Mouse (Mus musculus): ENCODE data around the gene Alg3.

The Alg3 gene

DNA sequence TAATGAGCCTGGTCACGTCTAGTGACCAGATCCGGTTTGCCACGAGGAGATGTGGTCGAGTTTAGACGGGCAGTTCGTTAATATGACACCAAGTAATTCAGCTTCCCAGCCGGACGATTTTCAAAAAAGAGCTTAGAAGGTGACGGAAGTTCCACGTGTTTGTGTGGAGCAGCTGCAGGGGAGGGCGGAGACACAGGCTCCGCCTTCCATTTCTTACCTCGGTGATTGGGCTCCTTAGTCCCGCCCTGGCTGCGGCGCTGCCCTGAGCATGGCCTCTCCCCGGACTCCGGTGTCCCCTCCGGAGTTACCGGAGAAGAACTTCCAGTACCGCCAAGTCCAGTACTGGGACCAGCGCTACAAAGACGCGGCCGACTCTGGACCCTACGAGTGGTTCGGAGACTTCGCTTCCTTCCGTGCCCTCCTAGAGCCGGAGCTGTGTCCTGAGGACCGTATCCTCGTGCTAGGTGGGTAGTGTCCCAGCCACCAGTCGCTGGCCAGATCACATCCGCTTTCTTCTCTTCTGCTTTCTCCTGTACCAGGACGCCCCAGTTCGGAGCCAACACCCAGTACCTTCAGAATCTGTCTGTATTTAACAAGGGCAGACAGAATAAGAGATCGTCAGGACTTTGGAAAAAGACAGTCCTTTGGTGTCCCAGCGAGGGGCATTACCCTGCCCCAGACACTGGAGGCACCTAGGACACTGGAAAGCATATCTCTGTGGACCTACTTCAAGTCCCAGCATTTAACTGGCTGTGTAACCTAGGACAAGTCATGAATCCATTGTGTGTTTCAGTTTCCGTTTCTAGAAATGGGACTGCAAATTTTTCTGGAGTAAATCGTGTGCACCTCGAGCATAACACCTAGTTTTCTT is at the start of gene Alg3, which contains the start of the genes Eef1akmt4 and Gm49333:
Gene Alg3 (minus strand): TSS at position 379 of the 871 bp plus-strand sequence.
Gene Eef1akmt4 (plus strand): TSS at position 237 of the 871 bp plus-strand sequence.
Gene Gm49333 (plus strand): TSS at position 254 of the 871 bp plus-strand sequence.
- DNase-seq (ENCODE audit: low read depth, low spot score) = peak; percentile 96

DNA sequence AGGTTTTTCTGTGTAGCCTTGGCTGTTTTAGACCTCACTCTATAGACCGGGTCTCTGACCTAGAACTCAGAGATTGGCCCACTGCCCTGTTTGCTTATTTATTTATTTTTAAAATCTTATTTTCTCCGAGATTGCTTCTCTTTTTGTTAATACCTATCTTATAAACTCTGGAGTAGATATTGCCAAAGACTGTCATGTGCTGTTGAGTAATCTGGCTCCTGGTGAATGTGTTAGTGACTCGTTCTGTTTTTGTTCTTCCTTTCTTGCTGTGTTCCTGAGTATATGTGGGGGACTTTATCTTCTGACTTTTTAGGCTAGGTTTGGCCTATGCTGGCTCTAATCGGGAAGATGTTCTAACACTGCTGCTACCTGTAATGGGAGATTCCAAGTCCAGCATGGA is 46.1 kb upstream of the Alg3 start:
- no peak for DNase-seq (ENCODE audit: low read depth, low spot score)

DNA sequence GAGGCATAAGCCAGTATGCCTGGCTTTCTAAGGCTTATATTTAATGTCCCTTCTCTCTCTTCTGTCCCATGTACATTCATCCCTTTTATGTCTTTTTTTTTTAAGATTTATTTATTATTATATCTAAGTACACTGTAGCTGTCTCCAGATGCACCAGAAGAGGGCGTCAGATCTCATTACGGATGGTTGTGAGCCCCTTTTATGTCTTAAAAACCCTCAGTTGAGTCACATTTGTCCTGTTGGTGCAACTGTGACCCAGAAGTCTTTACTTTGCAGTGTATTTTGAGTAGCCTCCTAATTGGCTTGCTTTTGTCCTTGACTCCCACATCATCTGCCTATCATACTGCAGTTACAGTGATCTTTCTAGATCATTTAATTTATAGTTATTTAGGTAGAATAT is 41.8 kb upstream of the Alg3 start:
- DNase-seq (ENCODE audit: low read depth, low spot score) = no peak

DNA sequence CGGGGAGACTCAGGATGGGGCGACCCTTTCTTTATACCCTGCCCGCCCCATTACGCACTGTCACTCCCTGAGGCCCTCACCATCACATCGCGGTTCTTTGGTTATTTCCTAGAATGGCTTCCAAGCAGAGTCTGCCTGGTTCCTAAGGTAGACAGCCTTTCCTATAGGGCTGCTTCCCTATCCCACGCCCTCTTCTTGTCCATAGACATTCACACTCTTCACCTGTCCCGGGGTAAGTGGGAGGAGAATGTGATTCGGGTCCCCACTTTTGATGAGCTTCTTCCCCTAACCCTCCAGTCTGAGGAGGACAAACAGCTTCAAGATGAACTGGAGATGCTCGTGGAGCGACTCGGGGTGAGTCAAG is 40.4 kb upstream of the Alg3 start:
- DNase-seq (ENCODE audit: low read depth, low spot score) = no peak

DNA sequence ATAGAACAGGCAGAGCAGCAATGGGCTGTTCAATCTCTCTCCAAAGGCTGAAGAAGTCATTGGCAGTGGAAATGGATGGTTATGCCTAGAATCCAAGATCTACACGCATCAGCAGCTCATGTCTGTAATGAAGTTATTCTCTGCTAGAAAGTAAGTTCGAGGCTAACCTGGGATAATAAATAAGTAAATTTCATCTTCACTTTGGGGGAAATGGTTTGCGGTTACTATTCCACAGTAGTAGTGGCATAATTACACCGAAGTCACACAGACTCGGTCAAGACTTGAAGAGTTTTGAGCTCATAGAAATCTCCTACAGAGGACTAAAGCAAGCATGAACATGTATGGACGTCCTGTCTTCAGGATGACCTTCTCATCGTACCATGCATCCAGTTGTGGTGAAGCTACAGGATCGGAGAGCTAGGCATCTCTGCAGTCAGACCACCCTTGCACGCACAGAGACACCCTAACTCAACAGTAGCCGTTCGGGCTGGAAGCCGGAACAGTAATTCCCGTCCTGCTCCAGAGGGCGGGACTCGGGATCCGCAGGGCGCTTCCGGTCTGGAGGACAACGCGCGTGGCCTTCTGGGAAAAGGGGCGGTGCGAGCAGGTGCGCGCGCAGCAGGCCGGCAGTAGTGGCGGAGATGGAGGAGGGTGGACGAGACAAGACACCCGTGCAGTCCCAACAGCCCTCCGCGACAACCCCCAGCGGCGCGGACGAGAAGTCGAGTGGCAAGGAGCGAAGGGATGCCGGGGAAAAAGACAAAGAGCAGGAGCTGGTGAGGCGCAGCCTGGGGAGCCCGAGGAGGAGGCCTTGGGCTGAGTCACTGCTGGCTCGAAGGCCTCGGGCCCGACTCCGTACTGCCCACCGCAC is 39.8 kb upstream of the Alg3 start, which contains the start of gene Psmd2:
Gene Psmd2 (plus strand): TSS at position 577 of the 871 bp plus-strand sequence.
- peak; percentile 97 for DNase-seq (ENCODE audit: low read depth, low spot score)

DNA sequence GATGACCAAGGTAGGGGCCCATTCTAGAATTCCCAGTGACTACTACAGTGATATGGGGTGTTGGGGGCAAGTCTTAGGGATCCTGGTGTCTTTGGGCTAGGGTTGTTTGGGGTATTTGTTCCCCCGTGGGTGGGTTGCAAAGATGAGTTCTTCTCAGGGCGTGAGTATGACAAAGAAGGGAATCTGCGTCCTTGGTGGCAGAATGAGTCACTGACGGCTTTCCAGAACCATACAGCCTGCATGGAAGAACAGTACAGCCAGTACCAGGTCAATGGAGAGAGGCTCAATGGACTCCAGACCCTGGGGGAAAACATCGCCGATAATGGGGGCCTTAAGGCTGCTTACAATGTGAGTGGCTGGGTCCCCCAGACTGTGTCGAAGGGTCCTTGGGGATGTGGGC is 32.4 kb upstream of the Alg3 start:
- no peak for DNase-seq (ENCODE audit: low read depth, low spot score)

DNA sequence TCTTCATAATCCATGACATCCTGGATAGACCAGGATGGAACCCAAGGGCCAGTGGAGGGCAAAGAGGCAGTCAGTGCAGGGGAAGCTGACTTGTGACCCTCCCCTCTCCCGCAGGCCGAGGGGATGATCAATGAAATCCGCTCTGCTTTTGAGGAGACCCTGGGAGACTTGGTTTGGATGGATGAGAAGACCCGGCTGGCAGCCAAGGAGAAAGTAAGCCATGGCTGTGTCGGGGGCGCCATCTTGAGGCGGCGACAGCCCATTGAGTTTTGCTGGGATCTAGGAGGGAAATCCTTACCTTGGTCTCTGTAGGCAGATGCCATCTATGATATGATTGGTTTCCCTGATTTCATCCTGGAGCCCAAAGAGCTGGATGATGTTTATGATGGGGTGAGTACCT is 30.6 kb upstream of the Alg3 start:
- DNase-seq (ENCODE audit: low read depth, low spot score) = peak; percentile 79

DNA sequence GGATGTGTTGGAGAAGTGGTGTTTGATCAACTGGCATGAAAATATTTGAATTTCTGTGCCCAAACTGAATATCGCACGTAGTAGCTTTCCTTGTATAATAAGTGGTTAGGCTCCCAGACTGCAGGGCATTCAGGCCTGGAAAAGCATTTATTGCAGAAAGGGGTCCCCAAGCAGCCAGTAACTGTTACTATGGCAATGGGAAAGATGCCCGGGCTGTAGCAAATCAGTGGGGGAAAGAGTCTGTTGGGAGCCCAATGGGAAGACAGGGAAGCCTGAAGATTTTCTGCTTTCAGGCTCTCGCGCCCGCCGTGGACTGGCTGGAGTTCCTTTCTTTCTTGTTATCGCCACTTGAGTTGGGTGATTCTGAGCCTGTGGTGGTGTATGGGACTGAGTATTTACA is 26.8 kb upstream of the Alg3 start:
- peak; percentile 68 for DNase-seq (ENCODE audit: low read depth, low spot score)

DNA sequence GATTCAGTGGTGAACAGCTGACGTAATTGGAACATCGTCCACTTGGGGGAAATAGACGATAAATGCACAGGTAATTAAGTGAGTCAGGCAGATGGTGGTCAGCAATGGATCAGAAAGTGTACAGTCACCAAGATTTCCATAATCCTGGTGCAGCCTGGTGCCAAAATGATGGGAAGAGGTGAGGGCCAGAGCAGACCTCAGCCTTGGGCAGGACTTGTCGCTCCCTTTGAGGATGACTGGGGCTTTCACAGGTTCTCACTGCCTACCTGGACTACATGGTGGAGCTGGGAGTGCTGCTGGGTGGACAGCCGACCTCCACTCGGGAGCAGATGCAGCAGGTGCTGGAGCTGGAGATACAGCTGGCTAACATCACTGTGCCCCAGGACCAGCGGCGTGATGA is 25.9 kb upstream of the Alg3 start:
- DNase-seq (ENCODE audit: low read depth, low spot score) = no peak

DNA sequence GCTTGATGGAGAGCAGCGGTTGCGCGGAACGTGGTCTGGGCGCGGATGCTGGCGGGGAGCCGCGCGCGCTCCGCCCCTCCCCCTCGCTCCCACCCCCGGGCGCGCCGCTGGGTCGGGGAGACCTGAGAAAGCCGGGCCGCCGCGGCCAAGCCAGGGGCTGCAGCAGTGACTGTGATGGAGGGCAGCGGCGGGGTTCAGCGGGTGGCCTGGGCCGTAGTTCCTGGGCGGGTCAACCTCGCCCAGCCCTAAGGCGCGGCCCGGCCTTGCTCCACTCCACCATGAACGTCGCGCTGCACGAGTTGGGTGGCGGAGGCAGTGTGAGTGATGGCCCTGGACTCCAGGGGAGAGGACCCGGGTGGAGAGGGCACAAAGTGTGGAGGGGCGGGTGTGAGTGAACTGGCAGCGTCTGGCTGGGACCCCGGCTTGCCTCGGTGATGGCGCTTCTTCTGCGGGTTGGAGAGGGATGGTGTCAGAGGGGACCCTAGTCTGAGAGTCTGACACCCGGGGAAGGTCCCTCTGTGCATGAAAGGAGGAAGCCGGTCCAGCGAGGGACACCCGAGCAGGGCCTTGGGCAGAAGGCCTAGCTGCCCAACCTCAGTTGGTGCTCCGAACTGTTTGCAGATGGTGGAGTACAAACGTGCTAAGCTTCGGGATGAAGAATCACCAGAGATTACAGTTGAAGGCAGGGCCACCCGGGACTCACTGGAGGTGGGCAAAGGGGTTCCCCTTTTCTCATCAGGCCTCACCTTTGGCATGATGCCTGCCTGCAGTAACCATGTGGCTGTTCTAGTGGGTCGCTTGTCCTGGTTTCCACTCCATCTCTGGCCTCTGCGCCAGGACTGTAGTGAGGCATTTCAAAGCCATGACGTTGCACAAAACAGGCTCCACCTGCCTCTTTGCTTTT is 18.4 kb upstream of the Alg3 start, which contains the start of gene Ece2:
Gene Ece2 (plus strand): TSS at position 98 of the 904 bp plus-strand sequence.
- DNase-seq (ENCODE audit: low read depth, low spot score) = peak; percentile 76

DNA sequence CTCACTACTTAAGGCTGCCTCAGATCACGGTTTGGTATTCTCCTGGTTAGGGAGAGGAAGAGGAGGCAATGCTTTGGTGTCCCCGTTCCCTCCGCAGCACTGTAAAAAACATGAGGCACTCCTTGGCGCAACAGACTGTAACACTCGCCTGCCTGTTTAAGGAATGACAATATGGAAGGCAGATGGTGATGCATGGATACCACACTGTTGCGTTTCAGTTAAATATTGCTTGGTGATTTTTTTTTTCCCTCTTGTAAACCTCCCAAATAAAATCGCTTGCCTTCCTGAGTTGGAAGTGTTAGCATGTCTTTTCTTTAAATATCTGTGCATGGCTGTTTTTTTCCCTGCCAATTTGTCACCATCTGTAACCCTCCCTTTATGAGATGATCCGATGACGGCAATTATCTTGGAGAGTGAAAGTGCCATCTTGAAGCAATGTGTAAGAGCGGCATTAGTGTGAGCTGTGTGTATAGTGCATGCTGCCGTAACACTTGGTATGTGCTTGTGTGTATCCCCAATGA is 17.4 kb upstream of the Alg3 start:
- DNase-seq (ENCODE audit: low read depth, low spot score) = peak; percentile 84

DNA sequence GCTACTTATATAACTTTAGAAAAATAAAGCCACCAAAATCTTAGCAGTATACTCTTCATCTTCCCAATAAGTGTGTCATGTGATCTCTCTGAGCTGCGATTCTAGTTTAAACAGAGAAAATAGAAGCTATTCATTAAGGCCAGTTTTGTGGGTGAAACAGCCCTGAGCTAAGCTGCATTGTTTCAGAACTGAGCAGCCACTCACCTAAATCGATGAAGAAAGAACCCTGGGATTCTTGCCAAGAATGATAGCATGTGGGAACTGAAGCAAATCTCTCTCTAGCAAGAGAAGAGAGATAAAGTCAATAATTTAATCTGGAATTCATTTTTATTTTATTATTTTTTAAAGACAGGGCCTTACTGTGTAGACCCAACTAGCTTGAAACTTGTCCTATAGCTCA is 11.7 kb upstream of the Alg3 start:
- peak; percentile 16 for DNase-seq (ENCODE audit: low read depth, low spot score)

DNA sequence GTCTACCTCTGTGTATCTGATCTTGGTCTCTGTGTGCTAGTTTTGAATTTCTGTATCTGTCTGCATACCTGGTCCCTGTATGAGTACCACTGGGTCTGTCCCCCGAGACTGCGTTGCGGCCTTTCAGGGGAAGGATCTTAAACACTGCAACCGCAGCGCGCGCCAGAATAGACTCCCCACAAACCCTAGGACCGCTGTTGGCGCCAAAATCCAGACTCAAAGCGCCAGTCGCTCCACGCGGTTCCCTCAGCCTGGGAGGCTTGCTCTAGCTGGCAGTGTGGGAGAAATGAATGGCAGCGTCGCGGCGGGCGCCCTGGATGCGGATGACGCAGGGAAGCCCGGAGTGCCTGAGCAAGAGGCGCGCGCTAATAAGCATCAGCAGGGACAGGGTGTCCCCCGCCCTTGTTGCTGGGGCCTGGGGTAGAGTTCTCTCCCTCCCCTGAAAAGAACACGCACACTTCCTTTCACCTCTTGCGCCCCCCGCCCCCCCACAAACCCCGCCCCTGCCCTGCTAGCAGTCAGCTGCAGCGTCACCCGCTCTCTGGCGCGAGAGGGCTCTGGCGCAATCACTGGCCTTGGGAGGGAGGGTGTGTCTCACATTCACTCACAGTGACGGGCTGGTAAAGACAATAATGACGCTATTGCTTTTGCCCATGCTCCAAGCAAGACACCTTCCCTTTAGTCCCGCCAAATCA is 10.6 kb upstream of the Alg3 start:
- peak; percentile 91 for DNase-seq (ENCODE audit: low read depth, low spot score)

DNA sequence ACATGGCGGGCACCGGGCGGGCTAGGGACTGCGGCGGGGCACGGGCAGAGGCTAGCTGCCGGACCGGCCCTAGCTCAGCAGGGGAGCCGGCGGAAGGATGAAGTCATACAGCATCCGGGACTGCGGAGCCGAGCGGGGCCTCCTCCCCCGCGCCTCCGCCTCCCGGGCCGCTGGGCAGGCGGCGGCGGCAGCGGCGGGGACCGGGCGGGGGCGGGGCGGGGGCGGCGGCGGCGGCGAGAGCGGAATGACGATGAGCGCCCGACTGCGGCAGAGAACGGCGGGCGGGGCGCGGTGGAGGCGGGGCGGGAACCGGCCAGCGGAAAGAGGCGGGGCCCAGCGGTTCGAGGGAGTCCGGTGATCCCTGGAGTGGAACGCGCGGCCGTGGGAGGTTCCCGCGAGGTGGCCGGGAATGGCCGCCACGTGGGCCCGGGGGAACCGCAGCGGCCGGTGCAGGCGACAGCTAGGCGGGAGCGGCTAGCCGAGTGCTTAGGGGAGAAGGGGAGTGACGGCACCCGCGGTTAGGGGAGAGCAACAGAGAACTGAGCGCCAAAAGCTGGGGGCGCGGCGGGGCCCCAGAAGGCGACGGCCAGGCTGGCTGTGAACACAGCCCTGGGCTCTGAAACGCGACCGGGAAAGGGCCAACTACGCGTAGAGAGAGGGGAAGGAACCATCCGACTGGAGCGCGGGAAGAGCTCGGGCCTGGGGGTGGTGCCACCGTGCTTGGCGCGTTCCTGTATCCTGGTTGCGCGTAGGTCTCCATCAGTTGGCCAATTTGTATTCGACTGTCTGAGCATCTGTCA is 9.9 kb upstream of the Alg3 start, which contains the start of gene Camk2n2:
Gene Camk2n2 (minus strand): TSS at position 97 of the 800 bp plus-strand sequence.
- peak; percentile 79 for DNase-seq (ENCODE audit: low read depth, low spot score)

DNA sequence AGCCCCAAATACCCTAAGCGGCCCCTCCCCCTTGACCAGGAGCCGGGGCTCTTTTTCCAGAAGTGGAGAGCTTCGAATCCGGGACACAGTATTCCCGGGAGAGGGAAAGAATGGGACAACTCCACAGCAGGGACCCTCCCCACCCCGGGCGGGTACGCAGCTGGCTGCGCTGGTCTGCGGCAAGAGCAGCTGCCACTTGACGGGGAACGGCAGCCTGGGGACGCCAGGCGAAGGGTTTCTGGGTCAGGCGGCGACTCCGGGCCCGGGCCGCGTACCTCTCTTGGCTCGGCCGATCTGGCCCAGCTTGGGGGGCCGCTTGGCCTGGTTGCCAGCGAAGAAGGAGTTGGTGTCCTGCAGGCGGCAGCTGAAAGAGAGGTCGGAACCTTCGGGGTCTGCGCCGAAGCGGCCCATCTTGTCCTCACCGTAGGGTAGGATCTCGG is 9.2 kb upstream of the Alg3 start:
- DNase-seq (ENCODE audit: low read depth, low spot score) = peak; percentile 11

DNA sequence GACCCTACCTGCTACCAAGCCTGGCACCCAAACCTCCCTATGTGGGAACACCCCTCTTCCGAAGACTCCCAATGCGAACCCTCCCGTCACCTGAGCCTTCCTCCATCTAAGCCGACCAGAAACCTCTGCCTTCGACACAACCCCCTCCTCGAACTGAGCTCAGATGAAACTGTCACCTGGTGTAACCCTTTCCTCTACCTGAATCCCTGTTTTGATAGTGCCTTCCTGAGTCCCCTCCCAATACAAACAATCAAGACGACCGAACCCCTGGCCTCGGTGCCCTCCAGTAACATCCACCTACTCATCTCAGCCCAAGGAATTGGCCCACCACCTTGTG is 8.8 kb upstream of the Alg3 start:
- peak; percentile 22 for DNase-seq (ENCODE audit: low read depth, low spot score)

DNA sequence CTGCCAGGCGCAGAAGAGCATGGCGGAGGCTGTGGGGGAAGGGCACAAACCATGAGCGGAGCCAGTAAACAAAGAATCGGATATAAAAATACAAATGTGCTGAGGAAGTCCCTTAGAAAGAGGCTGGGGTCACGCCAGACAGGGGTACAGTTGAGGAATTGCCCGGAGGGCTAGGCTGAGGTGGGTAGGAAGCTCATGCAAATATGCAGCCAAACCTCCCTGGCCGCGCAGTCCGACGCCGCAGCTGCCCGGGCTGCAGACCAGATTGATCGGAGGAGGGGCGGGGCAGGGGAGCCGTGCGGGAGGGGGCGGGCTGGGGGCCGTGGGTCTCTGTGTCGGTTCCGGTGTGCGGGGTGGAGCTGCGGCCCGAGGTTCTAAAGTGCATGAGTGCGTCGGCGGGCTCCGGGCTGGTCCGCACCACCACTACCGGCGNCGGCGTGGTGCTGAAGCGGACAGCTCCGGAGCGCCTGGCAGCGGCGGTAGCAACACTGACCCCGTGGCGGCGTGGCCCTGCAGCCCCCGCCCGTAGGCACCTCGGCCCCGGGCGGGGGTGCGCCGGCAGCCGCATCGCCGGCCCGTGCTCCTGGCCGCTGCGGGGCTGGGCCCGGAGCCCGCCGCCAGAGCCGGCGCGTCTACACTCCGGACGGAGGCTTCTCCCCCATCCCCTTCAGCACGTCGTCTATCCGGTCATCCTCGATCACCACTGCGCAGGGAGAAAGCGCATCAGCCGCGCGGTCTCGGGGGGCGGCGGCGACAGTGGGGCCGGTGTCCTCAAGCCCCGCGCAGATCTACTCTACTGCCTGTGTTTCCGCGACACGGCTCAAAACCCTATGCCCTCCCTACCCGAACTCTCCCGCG is 8.2 kb upstream of the Alg3 start:
- DNase-seq (ENCODE audit: low read depth, low spot score) = peak; percentile 20

Measured in brain, adult 2 months (tissue).